Mouse (Mus musculus) G1E (cell line): ENCODE measurements around the gene Myh9.

Experiments used
- CTCF ChIP-seq: IDR thresholded peaks from 2 replicates; pipeline ENCODE4 v1.5.1; 2012; ENCODE audit warnings: low read depth, low read length, inconsistent platforms, mixed read lengths
- POLR2AphosphoS5 ChIP-seq: IDR thresholded peaks from 2 replicates; pipeline ENCODE4 v1.6.1; 2012; ENCODE audit warnings: low read depth, low read length, inconsistent platforms; ENCODE audit not compliant: insufficient replicate concordance
- TAL1 ChIP-seq: conservative IDR thresholded peaks from 2 replicates; pipeline ENCODE4 v1.6.1; 2012; ENCODE audit warnings: low read depth, low read length, inconsistent platforms, mixed read lengths

DNA sequence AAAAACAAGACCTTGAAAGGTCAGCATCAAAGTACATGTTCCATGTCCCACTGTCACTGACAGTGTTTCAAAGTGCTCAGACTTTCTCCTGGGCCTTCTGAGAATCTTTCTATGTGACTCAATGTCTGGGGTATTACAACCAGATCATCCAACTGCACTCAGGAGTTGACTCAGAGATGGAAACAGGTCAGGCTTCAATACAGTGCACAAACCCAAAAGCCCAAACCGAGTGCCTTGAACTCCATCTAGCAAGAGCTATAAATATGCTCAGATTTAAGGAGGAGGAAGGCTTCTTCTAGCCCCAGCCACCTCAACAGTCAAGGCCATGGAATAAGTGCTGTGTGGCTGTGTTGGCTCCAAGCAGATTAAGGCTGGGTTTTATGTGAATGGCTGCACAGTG is 56.2 kb downstream of the Myh9 start:
- TF ChIP-seq CTCF: no peak
- no peak for TF ChIP-seq TAL1
- TF ChIP-seq POLR2AphosphoS5: no peak
